Mouse (Mus musculus): ENCODE data around the gene Resp18.

DNA sequence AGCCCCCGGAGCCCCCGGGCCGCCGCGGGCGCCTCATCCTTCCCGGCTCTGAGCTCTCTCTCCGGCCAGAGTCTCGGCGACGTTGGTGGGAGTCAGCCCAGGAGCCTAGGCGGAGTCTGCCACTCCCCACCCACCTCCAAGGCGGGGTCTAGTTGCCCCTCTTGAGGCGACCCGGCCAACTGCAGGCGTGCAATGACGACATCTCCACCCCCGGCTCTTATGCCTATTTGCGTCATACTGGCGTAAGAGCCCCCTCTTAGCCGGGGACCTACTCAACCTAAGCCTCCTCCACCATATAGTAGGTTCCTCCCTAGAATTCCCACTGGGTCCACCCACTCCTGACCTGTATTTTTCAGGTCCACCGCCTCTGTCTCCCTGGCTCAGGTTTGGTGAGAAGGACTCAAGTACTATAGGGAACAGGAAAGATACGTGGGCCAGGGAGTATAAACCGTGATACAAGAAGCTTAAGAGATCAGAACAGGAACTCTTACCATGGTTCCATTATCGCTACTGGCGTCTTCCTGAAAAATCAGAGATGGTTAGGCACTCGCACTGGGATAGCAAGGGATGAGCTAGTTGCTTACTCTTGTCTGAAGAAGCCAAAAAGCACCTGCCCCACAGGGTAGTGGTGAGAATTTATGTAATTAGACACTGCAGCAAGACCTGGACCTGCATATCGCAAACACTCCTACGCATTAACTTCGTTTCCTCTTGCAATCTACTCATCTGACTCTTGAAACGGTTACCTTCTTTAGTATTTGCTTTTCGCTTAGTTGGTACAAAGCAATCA lies 13.9 kb downstream of the Resp18 start, which contains the start of gene Ptprn:
- TF ChIP-seq POLR2A (IDR thresholded peaks at IDR 0.05; ENCODE audit: borderline replicate concordance, control insufficient read depth, low read depth, low read length): no peak
- no peak for TF ChIP-seq CTCF (IDR thresholded peaks at IDR 0.05; ENCODE audit: control insufficient read depth, insufficient read depth, low read length)

Measured in bone marrow, adult 2 months (tissue).